In the genomic region with DNA sequence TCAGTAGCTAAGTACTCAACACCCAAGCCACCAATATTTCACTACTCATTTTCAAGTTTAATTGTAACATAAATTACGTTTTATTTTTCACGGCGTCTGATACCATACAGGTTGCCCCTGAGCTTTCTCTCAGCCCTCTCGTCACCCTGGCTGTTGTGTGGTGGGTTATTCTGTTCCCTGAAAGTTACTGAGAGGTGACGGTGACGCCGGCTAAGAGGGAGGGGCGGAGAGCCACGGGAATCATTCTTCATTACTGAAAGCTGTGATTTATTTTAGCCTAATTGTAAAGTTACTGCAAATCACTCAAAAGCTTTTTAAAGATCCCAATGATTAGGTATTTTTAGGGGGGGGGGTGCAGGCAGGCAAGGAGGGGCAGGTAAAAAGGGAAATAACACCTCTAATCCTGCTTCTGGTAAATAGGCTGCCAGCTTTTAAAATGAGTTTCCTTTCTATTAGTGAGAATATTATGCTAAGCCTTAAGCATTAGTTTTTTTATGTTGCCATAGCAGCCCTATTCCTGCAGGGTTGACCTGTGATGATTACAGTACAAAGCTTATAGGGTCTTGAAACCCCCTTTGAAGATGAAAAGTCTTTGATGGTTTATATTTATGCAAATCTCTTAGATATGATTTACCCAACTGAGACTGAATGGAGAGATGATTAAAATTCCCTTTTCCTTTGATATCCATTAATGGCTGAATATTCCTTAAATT, we compare ENCODE assay signal across 13 mouse cellular contexts.
A peak's percentile ranks its signal among the peaks of the same experiment; 100 is the strongest.
DNase-seq lines count a peak whose midpoint lies in the region; ATAC-seq lines count a peak whose summit lies in the region.
"Had no signal": no experiment of that assay in that cellular context is flagged by ENCODE, and none has a peak within 500 bp of the region (broad histone marks: within the 10 kb centered on the region; RNA-seq: fewer than 3 reads in every experiment).

No protein-coding gene starts in this region.

- no peak overlapping the region for H3K4me3 ChIP-seq in forebrain, embryonic 14.5 days (ENCODE audit: low read depth, low read length)
- H3K4me3 ChIP-seq in limb, embryonic 11.5 days (ENCODE audit: low read depth, low read length): no peak overlapping the region

- 0 out of 2 replicates have a peak, but pooled peaks cover 6% of the 10 kb centered on the region for H3K27me3 ChIP-seq in forebrain, embryonic 14.5 days (replicated peaks; ENCODE audit: control insufficient read depth, insufficient read depth, low read length)
- no peaks in the 10 kb centered on the region for H3K27me3 ChIP-seq in limb, embryonic 11.5 days (ENCODE audit: control insufficient read depth, insufficient read depth, low read length)

- H3K27ac ChIP-seq in forebrain, embryonic 14.5 days (ENCODE audit: low read depth, low read length): peak overlapping the region; percentile 44; the same call in 1 of the 2 replicates
- H3K27ac ChIP-seq in limb, embryonic 11.5 days (replicated peaks; ENCODE audit: low read depth, low read length): no peak overlapping the region

- H3K4me2 ChIP-seq in forebrain, embryonic 14.5 days (ENCODE audit: low read length): peak overlapping the region; percentile 48; the same call in 1 of the 2 replicates
- no peak overlapping the region for H3K4me2 ChIP-seq in limb, embryonic 11.5 days (ENCODE audit: low read depth, severe bottlenecking)

- peaks cover 11% of the 10 kb centered on the region for H3K4me1 ChIP-seq in forebrain, embryonic 14.5 days (ENCODE audit: control insufficient read depth, insufficient read depth, low read length)
- peaks cover 11% of the 10 kb centered on the region for H3K4me1 ChIP-seq in limb, embryonic 11.5 days (ENCODE audit: control insufficient read depth, insufficient read depth, low read length)

- H3K36me3 ChIP-seq in forebrain, embryonic 14.5 days (ENCODE audit: control insufficient read depth, insufficient read depth, low read length): no peaks in the 10 kb centered on the region
- no peaks in the 10 kb centered on the region for H3K36me3 ChIP-seq in limb, embryonic 11.5 days (ENCODE audit: control insufficient read depth, insufficient read depth, low read length)

- H3K9ac ChIP-seq in forebrain, embryonic 14.5 days (ENCODE audit: low read length): no peak overlapping the region
- no peak overlapping the region for H3K9ac ChIP-seq in limb, embryonic 11.5 days (ENCODE audit: low read length)

- H3K9me3 ChIP-seq in forebrain, embryonic 14.5 days (replicated peaks; ENCODE audit: control insufficient read depth, low read length): no peaks in the 10 kb centered on the region
- H3K9me3 ChIP-seq in limb, embryonic 11.5 days (ENCODE audit: control insufficient read depth, low read length): no peaks in the 10 kb centered on the region

- intact Hi-C loops in left cerebral cortex, postnatal 14 days (cut with DNase I): no loop called here
- intact Hi-C loops in left cerebral cortex, postnatal 10 days (cut with DNase I): no loop called here

- WGBS in forebrain, embryonic 14.5 days: 2% methylated on average over 9 of the region's 9 CpGs
- WGBS in limb, embryonic 11.5 days: 2% methylated on average over 9 of the region's 9 CpGs

- DNase-seq in cerebellum, postnatal 14 days: peak; percentile 71 to 73
- DNase-seq in cerebellum, adult 8-10 months: no peak
- DNase-seq in cerebellum, postnatal 36 days: peak; percentile 36 to 60
- DNase-seq in forebrain, embryonic 14.5 days (ENCODE audit: low spot score): peak; percentile 71
- DNase-seq in limb, embryonic 11.5 days (ENCODE audit: low spot score): peak; percentile 68
- DNase-seq in frontal cortex, postnatal 10 days (ENCODE audit: low spot score in 2 of 2): no peak
- no peak for DNase-seq in left cerebral cortex, postnatal 14 days (ENCODE audit: low spot score in 2 of 2)
- no peak for DNase-seq in left cerebral cortex, postnatal 10 days (ENCODE audit: extremely low spot score in 1 of 2, low spot score in 2 of 2)
- DNase-seq: adrenal gland, postnatal 25 days; heart, postnatal 36 days; kidney, postnatal 10 days; liver; right cerebral cortex, postnatal 25 days had no signal

- peak; percentile 68 for ATAC-seq in forebrain, embryonic 14.5 days
- peak; percentile 59; the same call in 1 of the 2 replicates for ATAC-seq in limb, embryonic 11.5 days (ENCODE audit: insufficient number of reproducible peaks, low FRiP score, low TSS enrichment, low read depth)

Comparison
In these comparisons a context has a peak if more than half of its experiments do, and no peak if none do; other contexts are left out.
1. DNase-seq: peak in cerebellum, postnatal 14 days (2 of 2), cerebellum, postnatal 36 days (2 of 2), forebrain, embryonic 14.5 days (single experiment) and limb, embryonic 11.5 days (single experiment); none in cerebellum, adult 8-10 months (single experiment), frontal cortex, postnatal 10 days (0 of 2), left cerebral cortex, postnatal 14 days (0 of 2) and left cerebral cortex, postnatal 10 days (0 of 2).